Mouse (Mus musculus): ENCODE data around the gene Cwc22.

The Cwc22 gene

GRCm38 (mm10) chr2:77945596-77946485 is at the start of gene Cwc22:
Cwc22 (minus strand) TSS chr2:77946375.
- peak; percentile 79 to 87 for DNase-seq (ENCODE audit: low spot score in 2 of 2)

DNA sequence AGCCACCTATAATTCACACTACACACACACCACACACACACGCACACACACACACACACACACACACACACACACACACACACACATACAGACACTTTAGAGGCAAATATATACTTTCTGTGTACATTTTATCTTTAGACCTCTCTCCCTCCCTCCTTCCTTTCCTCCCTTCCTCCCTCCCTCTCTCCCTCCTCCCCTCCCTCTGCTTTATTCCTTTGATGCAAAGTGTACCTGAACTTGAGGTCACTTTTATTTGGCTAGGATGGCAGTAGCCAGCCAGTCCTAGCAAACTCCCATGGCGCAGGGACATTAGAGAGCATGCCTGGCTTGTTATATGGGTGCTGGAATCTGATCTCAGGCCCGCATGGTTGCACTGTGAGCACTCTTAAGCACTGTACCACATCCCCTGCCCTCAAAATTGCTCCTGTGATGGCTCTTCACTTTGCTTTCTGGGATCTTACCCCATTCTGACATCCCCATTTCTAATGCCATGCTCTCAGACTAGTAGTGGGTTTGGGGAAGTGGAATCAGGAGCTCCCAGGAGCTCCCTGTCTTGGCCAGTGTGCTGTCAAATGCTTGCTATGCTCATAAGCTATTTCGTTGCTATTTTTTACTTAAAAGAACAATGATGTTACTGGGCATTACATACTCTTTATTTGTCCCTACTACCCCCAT is 47.7 kb upstream of the Cwc22 start:
- no peak for DNase-seq (ENCODE audit: low spot score in 2 of 2)

DNA sequence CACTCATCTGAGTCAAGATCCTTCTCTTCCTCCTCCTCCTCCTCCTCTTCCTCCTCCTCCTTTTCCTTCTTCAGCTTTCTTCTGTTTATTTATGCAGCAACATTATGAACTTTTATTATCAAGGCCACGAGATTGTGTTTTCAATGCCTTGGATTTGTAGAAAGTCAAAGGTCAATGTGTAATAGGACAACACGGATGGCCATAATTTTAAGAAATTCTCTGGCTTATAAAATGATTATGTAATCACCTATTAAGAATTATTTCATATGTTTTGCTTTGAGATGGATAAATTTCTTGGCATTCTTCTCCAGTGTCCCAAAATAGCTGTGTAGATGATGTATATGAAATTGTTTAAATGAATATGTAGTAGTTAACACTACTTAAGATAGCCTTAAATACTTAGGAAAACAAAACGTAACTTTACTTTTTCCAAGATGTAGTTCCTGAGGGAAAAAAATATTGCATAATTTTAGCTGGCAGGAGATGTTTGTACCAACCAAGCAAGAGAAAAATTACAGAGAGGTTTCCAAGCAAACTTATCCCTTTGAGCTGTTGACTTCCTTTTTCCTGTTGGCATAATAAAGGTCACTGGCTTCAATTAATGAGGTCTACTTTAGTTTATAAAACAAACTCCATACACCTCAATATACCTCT is 46.9 kb upstream of the Cwc22 start:
- DNase-seq (ENCODE audit: low spot score in 2 of 2), result no peak

DNA sequence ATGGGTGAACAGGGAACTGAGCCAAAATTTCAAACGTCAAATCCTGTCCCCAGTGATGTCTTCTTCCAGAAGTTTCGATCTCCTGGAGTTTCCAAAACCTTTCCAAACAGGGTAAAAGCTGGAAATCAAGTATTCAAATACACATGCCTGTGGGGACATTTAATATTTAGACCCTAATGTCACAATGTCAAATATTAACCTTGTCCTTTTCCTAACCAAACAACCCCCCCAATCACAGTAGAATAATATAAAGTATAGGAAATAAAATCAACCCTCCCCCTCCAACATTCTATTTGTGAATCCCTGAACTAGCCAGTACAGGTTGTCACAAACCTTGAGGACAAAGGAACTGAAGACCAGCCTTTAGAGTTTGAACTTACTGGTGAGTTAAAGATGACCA is 44.6 kb upstream of the Cwc22 start:
- DNase-seq (ENCODE audit: low spot score in 2 of 2), result no peak

DNA sequence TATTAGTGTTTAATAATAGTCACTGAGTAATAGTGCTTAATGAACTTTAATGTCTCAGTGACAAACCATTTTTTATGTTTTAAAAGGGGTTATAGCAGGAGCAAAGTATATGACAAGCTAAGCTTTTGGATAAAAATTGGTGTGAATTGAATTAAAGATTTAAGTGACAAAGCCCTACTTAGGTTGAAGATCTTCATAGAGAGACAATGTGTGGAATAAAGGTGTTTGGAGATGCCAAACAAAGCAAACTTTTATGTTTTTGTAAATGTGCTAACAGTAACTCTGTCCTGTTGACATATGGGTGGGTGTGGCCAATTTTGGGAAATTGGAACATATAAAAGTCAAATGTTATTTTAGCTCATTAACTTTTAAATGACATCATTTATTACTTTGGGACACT is 43.9 kb upstream of the Cwc22 start:
- DNase-seq (ENCODE audit: low spot score in 2 of 2), result no peak

GRCm38 (mm10) chr2:77989390-77989789 is 43.2 kb upstream of the Cwc22 start:
- DNase-seq (ENCODE audit: low spot score in 2 of 2), result no peak

DNA sequence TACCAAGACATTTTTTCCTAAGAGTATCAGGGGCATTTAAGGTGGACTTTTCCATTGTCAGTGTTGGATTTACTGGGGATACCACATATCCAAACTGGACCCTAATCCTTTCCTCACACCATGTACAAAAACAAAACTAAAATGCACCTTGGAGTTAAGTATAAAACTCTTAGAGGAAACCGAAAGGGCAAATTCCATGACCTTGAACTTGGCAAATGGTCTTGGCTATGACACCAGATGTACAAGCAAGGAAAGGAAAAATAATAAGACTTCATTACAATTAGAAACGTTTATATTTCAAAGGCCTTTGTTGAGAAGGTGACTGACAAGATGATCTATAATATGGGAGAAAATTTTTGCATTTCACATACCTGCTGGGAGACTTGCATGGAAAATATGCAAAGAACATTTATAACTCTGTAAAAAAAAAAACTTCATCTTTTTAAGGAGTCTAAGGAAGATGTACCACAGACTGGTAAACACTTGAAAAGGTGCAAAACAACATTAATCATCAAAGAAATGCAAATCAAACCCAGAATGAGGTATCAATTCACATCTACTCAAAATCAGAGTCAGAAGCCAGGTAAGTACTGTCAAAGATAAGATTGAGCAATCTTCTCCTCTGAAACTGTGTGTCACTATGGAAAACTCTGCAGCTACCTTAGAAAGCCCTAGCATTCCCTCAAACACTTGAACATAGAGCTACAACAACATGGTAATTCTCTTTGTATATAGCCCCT is 40.0 kb upstream of the Cwc22 start:
- DNase-seq (ENCODE audit: low spot score in 2 of 2), result no peak

- no peak for DNase-seq (ENCODE audit: low spot score in 2 of 2)
Measured at GRCm38 (mm10) chr2:77984209-77984608, 38.0 kb upstream of the Cwc22 start.

GRCm38 (mm10) chr2:77981826-77982225 is 35.7 kb upstream of the Cwc22 start:
- no peak for DNase-seq (ENCODE audit: low spot score in 2 of 2)

DNA sequence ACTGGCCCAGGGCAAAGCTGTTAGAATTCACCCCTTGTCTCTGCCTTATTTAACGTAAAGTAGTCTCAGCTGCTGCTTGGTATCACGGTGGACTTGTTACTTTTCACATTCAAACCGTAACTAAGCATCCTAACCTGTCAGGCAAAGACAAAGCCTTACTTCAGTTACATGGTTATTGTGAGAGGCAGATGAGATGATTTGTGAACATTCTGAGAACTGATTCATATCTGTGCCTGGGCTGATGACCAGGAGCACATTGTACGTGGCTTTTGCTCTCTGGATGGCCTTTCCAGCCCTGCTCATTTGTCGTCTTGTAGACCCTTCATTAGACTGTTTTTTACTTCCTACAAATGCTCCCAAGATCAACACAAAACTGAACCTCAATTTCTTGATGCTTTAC is 34.5 kb upstream of the Cwc22 start:
- no peak for DNase-seq (ENCODE audit: low spot score in 2 of 2)

- DNase-seq (ENCODE audit: low spot score in 2 of 2), result no peak
Measured at GRCm38 (mm10) chr2:77979519-77979918, 33.3 kb upstream of the Cwc22 start.

GRCm38 (mm10) chr2:77979081-77979480 is 32.9 kb upstream of the Cwc22 start:
- no peak for DNase-seq (ENCODE audit: low spot score in 2 of 2)

- DNase-seq (ENCODE audit: low spot score in 2 of 2), result no peak
Measured at GRCm38 (mm10) chr2:77978256-77978655, 32.1 kb upstream of the Cwc22 start.

GRCm38 (mm10) chr2:77976321-77976920 is 30.2 kb upstream of the Cwc22 start:
- DNase-seq (ENCODE audit: low spot score in 2 of 2), result no peak

DNA sequence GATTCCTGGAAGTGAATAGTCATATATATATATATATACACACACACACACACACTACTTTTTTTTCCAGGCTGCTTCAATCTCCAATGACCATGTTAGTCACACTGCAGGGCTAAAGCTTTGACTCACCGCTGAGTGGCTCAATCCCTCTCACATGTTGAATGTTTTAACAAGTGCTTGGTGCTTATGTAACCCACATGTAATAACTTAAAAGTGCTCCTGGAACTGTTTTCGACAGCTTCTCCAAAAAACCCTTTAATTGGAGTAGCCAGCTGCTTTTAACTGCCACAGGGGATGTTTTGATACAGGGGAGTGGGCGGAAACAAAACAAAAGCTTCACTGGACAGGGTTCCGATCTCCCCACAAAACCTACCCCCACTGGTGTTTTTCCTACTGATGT is 29.4 kb upstream of the Cwc22 start:
- no peak for DNase-seq (ENCODE audit: low spot score in 2 of 2)

GRCm38 (mm10) chr2:77974986-77975385 is 28.8 kb upstream of the Cwc22 start:
- no peak for DNase-seq (ENCODE audit: low spot score in 2 of 2)

DNA sequence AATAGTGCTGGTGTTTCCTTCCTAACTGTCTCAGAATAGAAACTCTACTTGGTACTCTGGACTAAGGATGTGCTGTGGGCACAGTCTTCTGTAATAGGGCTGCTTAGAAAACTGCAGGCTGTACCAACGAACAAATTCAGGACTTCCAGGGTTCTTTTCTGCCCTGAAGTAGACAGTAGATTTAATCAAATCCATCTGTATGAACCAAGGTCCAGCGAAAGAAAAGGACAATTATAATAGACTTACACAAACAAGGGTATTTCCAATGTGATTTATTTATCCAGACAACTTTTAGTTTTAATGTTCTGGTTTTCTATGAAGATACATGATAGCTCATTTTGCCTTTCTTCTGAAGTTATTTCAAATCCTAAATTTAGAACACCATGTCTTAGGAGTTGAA is 28.2 kb upstream of the Cwc22 start:
- no peak for DNase-seq (ENCODE audit: low spot score in 2 of 2)

DNA sequence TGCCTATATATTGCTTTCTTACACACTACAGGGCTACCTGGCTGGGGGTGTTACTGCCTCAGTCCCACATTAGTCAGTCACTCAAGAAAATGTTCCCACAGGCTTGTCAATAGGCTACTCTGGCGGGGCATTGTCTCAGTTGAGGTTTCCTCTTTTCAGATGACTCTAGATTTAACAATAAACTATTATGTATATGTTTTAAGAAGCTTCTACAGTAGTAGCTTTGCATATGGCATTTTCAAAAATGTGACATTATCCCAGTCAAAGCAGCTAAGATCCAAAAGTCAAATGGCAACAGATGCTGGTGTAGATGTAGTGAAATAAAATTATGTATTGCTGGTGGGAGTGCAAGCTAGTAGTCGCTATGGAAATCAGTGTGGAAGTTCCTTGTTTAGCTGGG is 27.1 kb upstream of the Cwc22 start:
- no peak for DNase-seq (ENCODE audit: low spot score in 2 of 2)

- DNase-seq (ENCODE audit: low spot score in 2 of 2), result no peak
Measured at GRCm38 (mm10) chr2:77972541-77972940, 26.4 kb upstream of the Cwc22 start.

- no peak for DNase-seq (ENCODE audit: low spot score in 2 of 2)
Measured at GRCm38 (mm10) chr2:77971871-77972270, 25.7 kb upstream of the Cwc22 start.

DNA sequence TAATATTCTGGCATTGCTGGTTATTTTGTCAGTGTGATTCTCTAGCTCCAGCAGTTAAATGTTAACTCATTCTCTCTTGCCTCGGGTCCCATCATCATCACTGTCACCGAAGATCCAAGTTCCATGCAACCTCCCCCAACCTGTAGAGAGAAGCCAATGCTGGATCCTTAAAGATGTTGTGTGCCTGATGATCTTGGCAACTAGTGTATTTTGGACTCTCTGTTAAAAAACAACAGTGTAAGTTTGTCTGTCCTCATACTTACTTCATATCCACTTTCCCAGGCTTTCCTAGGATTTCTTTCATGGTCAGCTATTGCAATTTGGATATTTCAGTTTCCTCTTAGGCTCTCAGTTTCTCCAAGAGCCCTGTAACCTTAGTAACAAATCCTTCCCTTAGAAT is 25.2 kb upstream of the Cwc22 start:
- no peak for DNase-seq (ENCODE audit: low spot score in 2 of 2)

- no peak for DNase-seq (ENCODE audit: low spot score in 2 of 2)
Measured at GRCm38 (mm10) chr2:77970556-77970955, 24.4 kb upstream of the Cwc22 start.
